Mouse (Mus musculus): ENCODE measurements around the gene Trmo.

GRCm38 (mm10) chr4:46342711-46343286 is 46.4 kb downstream of the Trmo start:
- TF ChIP-seq CTCF (IDR thresholded peaks at IDR 0.05; ENCODE audit: control insufficient read depth, insufficient read depth, insufficient read length) = no peak
- TF ChIP-seq MYOD1 (IDR thresholded peaks at IDR 0.05; ENCODE audit: control insufficient read depth, insufficient read length, low read depth) = no peak
